Mouse (Mus musculus): ENCODE data around the gene Stip1.
"Not testable (repeated sequence)": the region's sequence is repeated elsewhere in the genome, so short reads cannot be mapped to it uniquely, and the experiment has no call there.

The Stip1 gene

GRCm38 (mm10) chr19:7014481-7015135 lies 25.2 kb downstream of the Stip1 start:
- no peak for DNase-seq (ENCODE audit: low spot score)

GRCm38 (mm10) chr19:7013984-7014383 lies 25.8 kb downstream of the Stip1 start:
- DNase-seq (ENCODE audit: low spot score), result no peak

GRCm38 (mm10) chr19:7012426-7012825 lies 27.3 kb downstream of the Stip1 start:
- DNase-seq (ENCODE audit: low spot score), result peak; percentile 64

- DNase-seq (ENCODE audit: low spot score), result no peak
Measured at GRCm38 (mm10) chr19:7006892-7007593, 32.7 kb downstream of the Stip1 start.

GRCm38 (mm10) chr19:6999360-7000063 lies 40.3 kb downstream of the Stip1 start:
- DNase-seq (ENCODE audit: low spot score), result no peak

- DNase-seq (ENCODE audit: low spot score), result no peak
Measured at GRCm38 (mm10) chr19:6997721-6998290, 42.0 kb downstream of the Stip1 start.

- DNase-seq (ENCODE audit: low spot score), result peak; percentile 91
Measured at GRCm38 (mm10) chr19:6996006-6996405, 43.8 kb downstream of the Stip1 start, which contains the start of the genes Nudt22 and Trpt1. Nudt22 (minus strand) TSS chr19:6996117. Trpt1 (plus strand) TSS chr19:6996131.

- no peak for DNase-seq (ENCODE audit: low spot score)
Measured at GRCm38 (mm10) chr19:6995255-6995991, 44.3 kb downstream of the Stip1 start.

- DNase-seq (ENCODE audit: low spot score), result no peak
Measured at GRCm38 (mm10) chr19:6994489-6994888, 45.3 kb downstream of the Stip1 start.

- no peak for DNase-seq (ENCODE audit: low spot score)
Measured at GRCm38 (mm10) chr19:6994002-6994401, 45.8 kb downstream of the Stip1 start.

- DNase-seq (ENCODE audit: low spot score), result no peak
Measured at GRCm38 (mm10) chr19:6993011-6993770, 46.6 kb downstream of the Stip1 start.

GRCm38 (mm10) chr19:6992011-6992858 lies 47.5 kb downstream of the Stip1 start, which contains the start of gene Dnajc4:
Dnajc4 (minus strand) TSS chr19:6992572.
- peak; percentile 97 for DNase-seq (ENCODE audit: low spot score)

GRCm38 (mm10) chr19:6991166-6991565 lies 48.6 kb downstream of the Stip1 start:
- DNase-seq (ENCODE audit: low spot score), result not testable (repeated sequence)

- DNase-seq (ENCODE audit: low spot score), result no peak
Measured at GRCm38 (mm10) chr19:6990712-6991111, 49.1 kb downstream of the Stip1 start.

- DNase-seq (ENCODE audit: low spot score), result peak; percentile 79
Measured at GRCm38 (mm10) chr19:6989251-6989650, 50.5 kb downstream of the Stip1 start.

- DNase-seq (ENCODE audit: low spot score), result peak; percentile 56
Measured at GRCm38 (mm10) chr19:6987904-6988285, 51.9 kb downstream of the Stip1 start.

- peak; percentile 72 for DNase-seq (ENCODE audit: low spot score)
Measured at GRCm38 (mm10) chr19:6987061-6987903, 52.5 kb downstream of the Stip1 start, which contains the start of gene Vegfb. Vegfb (minus strand) TSS chr19:6987651.

- DNase-seq (ENCODE audit: low spot score), result no peak
Measured at GRCm38 (mm10) chr19:6985951-6986708, 53.6 kb downstream of the Stip1 start.

All from adipocyte (in vitro differentiated cells).